Mouse (Mus musculus): Measurements from ENCODE around the gene Meis2.

The Meis2 gene

DNA sequence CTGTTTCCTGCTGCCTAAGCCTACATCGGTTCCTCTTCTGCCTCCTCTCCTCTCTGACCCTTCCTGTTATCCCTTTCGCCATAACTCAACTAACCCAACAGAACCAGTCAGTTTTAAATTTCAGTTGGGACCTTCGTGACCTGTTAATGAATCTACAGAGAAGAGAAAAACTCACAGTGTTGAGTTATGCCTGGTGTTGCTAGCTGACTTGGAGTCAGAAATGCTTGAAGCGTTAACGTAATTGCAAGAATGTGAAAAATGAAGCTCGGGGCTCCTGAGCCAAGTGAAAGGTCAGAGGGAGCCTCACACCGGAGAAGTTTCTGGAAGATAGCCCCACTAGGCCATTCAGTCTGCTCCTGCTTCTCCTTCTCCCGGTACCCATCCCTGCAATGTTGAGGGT lies 18.3 kb downstream of the Meis2 start:
- no peak for DNase-seq

DNA sequence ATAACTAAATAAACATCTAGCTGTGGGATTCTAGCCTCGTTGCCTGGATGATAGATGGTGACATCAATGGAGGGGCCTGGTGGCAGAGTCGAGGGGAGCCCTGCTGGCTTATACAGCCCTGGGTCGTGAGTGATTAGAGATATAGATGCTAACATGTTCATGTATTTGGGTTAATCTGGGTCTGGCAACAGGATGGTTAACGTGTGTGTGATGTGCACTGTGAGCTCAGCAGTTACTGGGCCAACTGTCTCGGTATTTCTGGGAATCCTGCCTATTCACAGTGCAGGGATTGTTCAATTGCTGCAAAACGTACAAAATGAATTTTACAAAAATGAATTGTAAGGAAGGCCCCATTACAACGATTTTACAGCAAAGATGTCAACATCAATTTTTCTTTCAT lies 20.6 kb downstream of the Meis2 start:
- DNase-seq: peak; percentile 30 to 34

DNA sequence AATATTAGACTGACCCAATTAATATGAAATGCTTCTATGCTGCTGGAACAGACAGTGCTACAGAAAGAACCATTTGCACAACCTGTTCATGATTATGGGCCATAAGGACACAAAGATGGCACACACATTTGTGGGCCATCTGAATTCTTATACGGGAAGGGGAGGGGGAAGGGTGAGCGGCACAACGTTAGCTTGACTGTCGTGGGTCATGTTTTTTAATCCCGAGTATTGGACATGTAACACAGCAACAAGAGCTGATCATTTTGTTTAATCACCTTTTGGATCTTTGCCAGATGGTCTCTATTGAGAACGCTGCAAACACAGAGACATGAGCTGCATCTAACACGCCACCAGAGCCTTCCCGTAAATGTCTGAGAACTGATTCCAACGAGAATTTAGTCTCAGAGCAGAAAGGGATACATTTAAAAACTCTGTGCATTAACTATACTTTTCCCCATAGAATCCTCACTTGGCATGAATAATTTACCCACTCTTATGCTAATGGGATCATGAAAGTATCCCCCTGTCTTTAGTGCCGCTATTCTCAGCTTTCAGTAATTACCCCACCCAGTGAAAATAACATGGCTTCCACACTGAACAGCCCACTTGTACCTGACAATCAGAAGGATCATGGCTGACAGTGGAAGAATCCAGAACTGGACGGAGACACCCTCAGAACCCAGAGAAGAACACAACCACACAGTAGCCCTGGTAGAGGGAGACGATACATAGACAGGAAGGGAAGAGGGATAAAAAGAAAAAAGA lies 22.5 kb downstream of the Meis2 start:
- DNase-seq: no peak

DNA sequence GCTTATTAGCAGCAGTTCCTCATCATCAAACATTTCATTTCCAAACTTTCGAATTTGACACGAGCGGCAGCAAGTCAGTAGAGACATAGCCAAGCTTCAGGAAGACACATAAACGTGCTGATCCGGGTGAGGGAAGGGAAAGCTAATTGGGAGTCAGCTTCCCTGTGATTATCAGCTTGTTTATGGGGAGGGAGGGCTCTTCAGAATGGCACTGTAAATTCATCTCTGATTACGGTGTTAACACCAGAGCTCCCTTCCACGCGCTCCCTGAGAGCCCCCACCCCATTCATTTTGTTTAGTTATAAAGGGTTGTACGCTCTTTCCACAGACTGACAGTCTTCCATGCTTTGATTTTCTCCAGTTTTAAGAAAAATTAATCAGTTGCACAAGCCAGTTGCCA lies 23.2 kb downstream of the Meis2 start:
- DNase-seq: no peak

DNA sequence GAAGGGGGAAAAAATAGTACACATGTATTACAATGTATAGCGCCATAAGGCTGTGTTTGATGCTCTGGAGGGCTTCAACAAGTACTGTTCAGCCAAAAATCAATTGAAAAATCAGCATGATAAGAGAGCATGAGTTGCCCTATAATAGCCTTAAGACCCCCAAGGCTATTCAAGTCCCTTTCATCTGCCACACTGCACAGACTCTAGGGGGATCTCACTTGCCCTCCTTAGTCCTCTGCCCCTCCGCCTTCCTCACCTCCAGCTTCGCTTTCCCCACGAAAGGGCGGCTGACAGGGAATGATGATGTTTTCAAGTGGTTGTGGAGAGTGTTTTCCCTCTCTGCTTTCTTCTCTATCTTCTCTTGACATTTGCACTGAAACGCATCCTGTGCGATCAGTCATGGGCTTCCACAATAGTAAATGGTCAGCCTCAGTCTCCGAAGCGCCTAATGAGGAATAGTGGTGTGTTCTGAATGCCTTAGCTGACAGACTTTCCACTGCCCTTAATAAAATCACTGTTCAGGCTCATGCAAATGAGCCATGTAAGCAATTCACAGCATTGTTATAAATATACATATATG lies 23.9 kb downstream of the Meis2 start:
- no peak for DNase-seq

DNA sequence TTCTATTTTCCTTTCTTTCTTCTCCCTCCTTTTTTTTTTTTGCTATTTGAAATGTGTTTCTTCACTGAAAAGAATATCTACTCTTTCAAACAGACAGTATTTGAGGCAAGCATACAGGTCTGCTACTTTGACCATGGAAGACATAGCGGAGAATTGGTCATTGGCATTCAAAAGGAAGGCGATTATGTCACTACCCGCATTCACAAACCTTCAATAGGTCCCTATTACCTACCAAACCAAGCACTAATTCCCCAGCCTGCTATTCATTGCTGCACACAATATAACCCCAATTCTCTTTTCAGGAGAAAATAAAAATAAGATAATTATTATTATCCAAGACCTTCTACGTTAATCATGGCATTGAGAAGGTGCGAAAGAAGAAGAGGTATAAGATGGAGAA lies 30.3 kb downstream of the Meis2 start:
- no peak for DNase-seq

DNA sequence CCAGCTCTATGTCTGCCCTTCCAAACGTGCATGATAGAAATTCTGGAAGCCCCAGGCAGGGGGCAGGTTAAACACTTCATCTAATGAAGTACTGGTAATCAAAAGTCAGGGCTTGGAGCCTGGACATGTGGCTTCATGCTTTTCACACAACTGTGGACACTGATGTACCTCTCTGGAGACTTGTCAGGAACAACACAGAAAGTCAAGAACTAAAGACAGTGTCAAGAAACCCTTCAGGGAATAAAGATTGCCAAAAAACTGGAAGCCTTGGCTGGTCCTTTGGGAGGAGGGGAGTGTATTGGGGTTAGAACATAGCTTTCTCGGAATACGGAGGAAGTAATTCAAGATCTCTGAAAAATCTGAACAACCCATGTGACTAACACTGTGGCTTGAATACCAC lies 37.5 kb downstream of the Meis2 start:
- DNase-seq: no peak

DNA sequence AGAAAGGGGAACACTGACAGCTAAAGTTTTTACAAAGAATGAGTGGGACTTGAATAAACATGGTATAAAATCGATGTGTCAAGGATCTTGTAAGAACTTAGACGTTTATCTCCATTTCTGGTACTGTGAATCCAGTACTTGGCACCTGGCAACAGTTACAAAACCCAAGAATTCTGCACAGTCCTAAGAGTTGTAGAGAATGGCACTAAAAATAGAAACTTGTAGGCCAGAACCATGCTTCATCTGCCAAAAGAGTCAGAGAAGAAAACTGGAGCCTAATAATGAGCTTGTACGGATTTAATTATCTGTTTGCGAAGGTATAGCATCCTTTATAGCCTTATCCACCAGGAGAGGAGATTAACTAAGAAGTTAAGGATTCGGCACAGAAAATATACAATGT lies 42.8 kb downstream of the Meis2 start:
- DNase-seq: no peak

DNA sequence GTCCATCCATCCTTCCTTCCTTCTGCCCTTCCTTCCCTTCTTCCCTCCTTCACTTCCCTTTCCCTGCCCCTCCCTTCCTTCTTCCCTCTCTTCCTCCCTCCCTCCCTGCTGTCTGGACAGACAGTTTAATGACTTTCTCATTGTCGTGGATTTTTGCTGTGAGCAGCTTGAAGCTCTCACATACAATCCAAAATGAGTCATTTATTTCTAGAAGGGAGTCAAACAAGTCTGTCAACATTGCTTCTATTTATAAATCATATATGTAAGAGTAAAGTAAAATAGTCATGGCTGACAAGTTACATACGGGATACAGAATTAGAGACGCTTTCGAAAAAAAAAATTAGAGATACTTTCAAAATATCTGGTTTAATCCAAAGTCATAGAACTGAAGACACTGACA lies 43.7 kb downstream of the Meis2 start:
- no peak for DNase-seq

DNA sequence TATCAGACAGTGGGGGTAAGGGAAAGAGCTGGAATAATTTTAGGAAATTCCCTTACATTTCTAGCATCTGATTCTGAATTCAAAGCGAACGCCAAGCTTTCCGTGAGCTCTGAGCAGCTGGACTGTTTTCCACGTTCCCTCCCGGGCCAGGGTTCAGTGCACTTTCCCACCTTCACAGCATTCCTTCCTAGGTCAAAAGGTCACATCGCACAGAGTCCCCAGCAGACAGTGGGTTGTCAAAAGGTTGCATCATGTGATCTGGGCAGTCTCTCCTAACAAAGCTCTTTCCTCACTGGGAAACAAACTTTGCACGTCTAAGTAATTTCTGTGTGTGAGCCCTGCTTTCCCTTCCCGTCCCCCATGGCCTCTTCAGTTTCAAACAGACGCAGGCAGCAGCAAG lies 44.6 kb downstream of the Meis2 start:
- no peak for DNase-seq

DNA sequence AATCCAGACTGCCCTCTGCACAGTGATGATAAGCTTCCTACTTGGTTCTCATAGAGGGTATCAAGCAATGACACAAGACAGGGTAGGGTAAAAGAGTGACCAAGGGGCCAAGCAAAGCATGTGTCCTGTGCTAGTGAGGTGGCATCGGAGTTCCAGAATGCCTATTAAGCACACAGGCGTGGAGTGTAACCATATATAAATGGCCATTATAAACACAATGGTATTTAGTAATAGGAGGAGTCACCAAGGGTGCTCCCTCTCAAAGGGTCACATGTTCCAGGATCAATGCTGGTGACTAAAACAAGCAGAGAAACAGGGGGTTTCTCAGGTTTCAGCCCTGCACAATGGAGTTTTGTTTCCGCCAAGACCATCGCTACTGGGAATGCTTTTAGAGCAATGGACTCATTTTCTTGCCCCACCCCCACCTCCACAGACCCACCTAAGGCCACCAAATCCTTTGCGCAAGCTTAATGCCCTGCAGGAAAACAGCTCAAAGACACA lies 45.1 kb downstream of the Meis2 start:
- DNase-seq: no peak

DNA sequence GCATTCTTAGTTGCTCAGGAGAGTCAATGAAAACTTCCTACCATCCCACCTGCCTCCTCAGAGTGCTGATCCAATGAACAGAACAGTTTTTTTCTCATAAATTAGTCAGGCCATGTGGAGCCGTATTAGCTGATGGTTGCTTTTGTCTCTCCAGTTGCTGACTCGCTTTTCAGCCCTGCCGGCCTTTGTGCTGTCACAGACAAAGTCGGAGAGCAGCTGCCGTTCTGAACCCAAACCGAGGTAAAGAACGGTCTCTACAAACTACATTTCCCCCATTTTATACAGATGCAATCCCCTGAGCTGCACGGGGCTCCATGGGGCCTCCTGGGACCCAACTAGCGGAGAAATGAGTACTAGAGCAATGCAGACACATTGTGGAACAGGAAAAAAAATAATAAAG lies 45.7 kb downstream of the Meis2 start:
- no peak for DNase-seq

DNA sequence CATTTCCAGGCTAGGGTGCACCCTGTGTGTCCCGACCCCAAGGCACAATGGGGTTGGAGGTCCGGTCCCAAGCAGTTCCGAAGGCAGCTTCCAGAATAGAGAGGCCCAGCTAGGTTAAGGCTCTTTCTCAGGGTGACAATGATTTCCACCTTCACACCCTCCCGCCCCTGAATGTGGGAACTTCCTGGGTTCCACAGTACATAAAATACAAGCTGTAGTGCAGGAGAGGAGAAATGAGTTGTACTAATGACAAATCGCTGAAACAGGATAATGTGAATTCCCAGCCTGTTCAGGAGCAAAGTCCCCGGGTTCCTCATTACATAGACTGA lies 46.2 kb downstream of the Meis2 start:
- no peak for DNase-seq

DNA sequence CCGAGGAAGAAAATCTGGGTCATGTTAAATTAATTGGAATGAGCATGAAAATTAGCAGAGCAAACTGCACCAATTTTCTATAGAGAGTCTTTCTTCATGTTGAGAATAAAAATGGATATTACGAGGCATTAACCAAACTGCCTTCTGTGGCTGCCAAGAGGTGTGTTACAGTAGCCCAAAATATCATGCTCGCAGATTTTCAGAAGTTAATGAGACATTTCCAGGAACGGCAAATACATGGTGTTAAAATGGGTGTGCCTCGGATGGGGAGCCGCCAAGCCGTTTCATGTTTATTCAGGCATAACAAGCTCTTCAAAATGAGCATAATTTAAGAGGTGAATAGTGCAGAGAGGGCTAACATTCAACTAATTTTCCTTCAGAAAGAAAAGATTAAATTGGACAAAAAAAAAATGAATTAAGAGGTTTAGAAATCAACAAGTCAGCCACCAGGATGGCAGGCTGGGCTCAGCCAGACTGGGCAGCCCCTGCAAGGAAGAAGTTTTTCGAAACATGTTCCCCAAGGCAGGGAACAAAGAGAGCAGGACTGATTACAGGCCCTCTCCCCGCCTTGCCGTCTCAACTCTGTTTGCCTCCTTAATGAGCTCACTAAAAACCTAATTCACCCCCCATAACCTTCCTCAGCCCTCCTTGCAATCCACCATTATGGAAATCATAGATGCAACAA lies 46.7 kb downstream of the Meis2 start:
- no peak for DNase-seq

DNA sequence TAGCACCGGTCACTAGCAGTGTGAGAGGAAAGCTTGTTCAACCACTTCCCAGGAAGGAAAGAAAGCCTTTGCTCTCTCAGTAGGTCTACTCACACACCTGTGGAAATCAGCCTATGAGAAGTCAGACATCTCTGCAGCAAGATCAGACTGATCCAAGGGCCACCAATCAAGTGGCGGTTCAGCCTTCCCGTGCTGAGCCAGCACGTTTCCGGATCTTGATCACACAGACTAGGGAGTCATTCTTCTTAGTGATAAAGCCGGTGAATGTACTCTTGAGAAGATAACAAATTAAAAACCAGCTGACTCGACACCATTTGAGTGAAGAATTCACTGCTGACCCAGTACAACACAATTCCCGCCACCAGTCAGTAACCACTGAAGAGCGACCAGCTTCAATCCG lies 50.1 kb downstream of the Meis2 start:
- no peak for DNase-seq

DNA sequence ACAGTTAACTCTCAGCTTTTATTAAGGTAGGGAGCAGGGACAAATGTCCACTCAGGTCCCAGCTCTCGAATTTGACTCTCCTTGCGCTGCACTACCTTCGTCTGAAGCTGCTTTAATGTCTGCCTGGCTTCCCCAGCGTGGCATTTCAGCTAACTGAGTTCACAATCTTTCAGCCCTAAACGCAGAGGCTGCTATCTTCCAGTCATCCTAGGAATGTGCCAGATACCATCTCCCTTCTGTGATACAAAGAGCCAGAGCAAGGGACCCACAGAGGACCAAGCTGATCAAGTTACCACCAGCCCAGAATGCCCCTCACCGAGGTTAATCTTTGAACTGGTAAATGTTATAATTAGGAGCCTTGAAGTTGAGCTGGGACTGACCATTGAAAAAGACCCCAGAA lies 55.2 kb downstream of the Meis2 start:
- DNase-seq: no peak

DNA sequence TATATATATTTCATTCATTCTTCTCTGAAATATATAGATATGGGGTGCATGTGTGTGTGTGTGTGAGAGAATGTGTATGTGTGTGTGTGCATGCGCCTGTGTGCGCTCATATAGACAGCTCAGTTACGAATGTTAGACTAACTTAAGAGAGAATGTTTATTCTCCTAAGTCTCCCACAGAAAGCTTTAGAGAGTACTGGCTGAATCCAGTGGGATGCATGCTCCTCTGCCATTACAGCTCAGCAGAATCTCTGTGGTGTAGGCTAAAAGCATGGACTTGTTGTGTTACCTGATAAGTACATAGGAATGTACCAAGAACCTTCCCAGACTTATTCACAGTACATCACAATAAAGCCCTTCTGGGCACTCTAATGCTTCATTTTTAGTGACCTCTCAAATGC lies 55.6 kb downstream of the Meis2 start:
- DNase-seq: no peak

DNA sequence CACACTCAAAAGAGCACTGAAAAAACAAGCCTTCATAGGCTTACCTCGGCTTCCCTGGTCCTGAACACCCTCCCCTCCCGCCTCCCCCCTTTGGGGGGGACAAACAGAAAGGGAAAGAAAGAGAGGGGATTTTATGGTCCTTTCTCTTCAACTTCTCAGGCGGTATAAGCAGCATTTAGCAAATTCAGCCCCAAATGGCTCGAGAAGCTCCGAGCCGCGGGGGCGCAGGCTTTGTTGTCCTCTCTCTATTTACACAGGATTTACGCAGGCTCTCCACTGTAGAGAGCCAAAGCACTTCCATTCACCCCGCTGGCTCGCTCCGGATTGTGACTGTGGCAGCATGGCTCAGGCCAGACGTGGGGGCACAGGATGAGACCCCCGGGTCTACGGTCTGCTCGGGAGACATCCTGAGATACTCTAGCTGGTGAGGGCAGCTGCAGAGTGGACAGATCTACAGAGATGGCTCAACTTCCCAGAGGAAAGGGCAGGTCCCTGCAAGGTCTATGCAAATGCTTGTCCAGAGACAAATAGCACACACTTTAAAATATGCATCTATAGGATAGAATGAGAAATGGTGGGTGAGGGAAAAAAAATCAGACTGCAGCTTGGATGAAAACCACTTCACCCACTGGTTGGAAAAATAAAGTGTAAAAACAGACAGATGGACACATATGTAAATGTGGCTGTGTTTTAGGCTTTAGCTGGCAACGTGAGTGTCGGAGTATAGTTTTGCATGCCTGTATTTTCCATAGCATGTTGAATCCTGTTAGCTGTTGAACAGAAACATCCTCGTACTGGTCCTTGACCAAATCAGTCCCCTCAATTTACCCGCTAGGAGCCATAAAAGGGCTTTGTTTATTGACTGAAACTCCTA lies 56.3 kb downstream of the Meis2 start:
- peak; percentile 16 to 29 for DNase-seq

DNA sequence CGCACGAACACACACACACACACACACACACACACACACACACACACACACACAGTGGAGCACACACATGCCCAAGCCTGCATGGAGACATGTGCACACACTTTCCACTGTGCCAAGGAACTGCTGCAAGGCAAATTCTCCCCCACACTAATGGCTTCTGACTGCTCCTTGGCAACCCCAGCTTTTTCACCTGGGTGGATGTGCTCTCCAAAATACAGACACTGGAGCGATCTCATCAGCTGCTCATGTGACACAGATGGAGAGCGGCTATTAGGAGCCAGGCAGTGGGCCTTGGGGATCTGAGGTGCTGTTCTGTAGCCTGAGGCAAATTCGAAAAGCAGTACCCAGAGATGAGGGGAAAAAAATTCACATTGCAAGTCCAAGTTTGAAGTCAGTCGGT lies 63.3 kb downstream of the Meis2 start:
- peak; percentile 8 to 16 for DNase-seq

DNA sequence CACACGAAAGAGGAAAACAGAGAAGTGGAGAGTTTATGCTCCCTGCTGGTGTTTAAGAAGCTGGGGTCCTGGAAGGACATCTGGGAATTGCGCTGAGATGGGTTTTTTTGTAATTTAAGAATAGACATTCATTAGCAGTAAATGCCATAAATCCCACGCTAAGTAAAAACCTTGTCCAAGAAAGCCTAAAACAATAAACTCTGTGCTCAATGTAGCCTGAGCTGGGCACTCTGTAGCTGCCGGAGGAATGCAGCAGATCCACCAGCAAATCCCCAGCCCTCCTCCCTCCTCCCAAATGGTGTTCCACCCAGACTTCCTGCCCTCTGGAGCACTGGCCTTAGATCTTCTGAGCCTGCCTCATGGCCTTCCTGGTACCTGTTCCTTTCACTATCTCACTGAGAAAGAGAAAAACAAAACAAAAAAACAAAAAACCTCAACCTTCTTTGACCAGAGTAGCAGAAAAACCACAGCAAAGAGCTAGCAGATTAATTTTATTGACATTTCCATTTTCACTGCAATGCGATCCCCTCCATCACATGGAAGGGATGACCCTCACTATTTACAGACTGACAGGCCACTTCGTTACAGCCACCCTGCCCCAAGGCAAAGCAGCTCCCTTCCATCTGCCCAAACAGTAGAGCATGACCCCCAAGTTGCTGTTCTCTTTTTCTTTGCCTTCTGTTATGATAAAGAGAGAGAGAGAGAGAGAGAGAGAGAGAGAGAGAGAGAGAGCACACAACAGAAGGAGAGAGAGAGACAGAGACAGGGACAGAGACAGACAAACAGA lies 64.1 kb downstream of the Meis2 start:
- DNase-seq: no peak

DNA sequence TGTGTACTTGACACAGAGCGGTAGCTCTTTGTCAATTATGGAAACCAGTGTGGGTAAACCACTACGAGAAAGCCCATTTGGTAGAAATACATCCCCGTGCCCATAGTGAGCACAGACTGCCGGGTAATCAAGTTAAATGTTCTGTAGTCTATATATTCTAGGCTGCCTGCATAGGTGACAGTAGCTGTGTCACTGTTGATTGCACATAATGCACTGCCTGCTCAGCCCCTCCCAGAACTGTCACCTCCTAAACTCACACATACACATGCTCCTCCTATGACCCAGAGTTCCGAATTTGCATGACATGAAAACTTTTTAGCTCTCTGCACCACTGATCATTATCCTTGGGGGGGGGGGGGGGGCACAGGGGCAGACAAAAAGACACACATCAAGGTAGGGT lies 65.1 kb downstream of the Meis2 start:
- no peak for DNase-seq

DNA sequence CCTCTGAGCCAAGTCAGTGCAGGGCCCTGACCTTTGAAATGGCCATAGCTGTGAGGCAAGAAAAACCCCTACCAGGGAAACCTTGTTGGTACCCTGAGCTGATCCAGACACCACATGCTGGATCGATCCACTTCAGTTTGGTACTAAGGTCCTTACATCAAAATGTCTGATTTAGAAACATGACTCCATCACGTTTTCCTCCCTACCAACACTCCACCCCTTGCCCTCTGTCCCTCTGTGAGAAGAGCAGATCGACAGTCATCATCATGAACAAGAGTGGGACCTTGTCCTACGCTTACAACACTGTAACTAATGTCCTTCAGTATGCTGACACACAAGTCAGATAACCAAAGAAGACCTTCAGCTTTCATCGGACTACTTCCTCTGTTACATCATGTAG lies 66.8 kb downstream of the Meis2 start:
- no peak for DNase-seq

DNA sequence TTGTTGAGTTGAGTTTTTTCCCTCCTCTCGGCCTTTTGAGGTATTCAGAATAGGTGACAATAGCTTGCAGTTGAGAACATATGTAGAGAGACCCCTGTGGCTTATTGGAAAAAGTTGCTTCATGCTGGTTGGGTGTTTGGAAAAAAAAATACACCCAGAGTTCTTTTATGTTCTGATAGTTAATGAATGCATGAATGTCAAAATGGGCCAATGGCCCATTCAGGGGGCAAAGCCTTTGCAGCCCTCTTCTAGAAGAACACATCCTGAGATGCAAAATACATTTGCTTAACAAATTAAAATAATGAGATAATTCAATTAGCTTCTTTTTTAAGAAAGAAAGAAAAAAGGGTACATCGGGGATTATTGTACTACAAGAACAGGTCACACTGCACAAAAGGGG lies 69.2 kb downstream of the Meis2 start:
- DNase-seq: no peak

Data from cerebellum, postnatal 10 days (tissue).